ENCODE assay signal across 8 mouse cellular contexts in genomic region chrX:12086674-12087510, GRCm38 (mm10).
DNase-seq lines count a peak whose midpoint lies in the region; ATAC-seq and TF ChIP-seq lines count a peak whose summit lies in the region.

No protein-coding gene starts in this region.

- TF ChIP-seq EP300 in heart, postnatal 0 days (IDR thresholded peaks at IDR 0.05; ENCODE audit: low read depth): no peak

- H3K4me2 ChIP-seq in heart, postnatal 0 days (ENCODE audit: low read depth, low read length): peak overlapping the region; percentile 87
- H3K4me2 ChIP-seq in midbrain, embryonic 12.5 days (replicated peaks): peak overlapping the region; percentile 83

- 3% methylated on average over 54 of the region's 70 CpGs for WGBS in heart, postnatal 0 days
- WGBS in midbrain, embryonic 12.5 days: 3% methylated on average over 43 of the region's 70 CpGs

- no peaks in the 10 kb centered on the region for H3K27me3 ChIP-seq in G1E (ENCODE audit: insufficient read depth, low read length)
- H3K27me3 ChIP-seq in heart, postnatal 0 days (ENCODE audit: control insufficient read depth, insufficient read depth, low read length): peaks cover 36% of the 10 kb centered on the region; the same call in 1 of the 2 replicates
- H3K27me3 ChIP-seq in midbrain, embryonic 12.5 days: peaks cover 97% of the 10 kb centered on the region

- H3K9me3 ChIP-seq in G1E (replicated peaks): no peaks in the 10 kb centered on the region
- no peaks in the 10 kb centered on the region for H3K9me3 ChIP-seq in heart, postnatal 0 days (replicated peaks; ENCODE audit: control insufficient read depth, low read length)
- H3K9me3 ChIP-seq in midbrain, embryonic 12.5 days: no peaks in the 10 kb centered on the region

- no peak for ATAC-seq in G1E (ENCODE audit: extremely low read depth, insufficient number of reproducible peaks, low FRiP score, poor library complexity, severe bottlenecking)
- no peak; the same call in 1 of the 2 replicates for ATAC-seq in heart, postnatal 0 days (ENCODE audit: insufficient read depth, low read depth)
- ATAC-seq in midbrain, embryonic 12.5 days (ENCODE audit: low FRiP score, low read depth): no peak

- H3K4me3 ChIP-seq in G1E (ENCODE audit: low read depth, low read length): peak overlapping the region; percentile 75
- H3K4me3 ChIP-seq in heart, postnatal 0 days (ENCODE audit: low read depth, low read length): peak overlapping the region; percentile 57
- H3K4me3 ChIP-seq in midbrain, embryonic 12.5 days: peak overlapping the region; percentile 49

- peak overlapping the region; percentile 97 for H3K27ac ChIP-seq in heart, postnatal 0 days (ENCODE audit: low read depth)
- H3K27ac ChIP-seq in midbrain, embryonic 12.5 days (replicated peaks): peak overlapping the region; percentile 94

- H3K36me3 ChIP-seq in G1E (replicated peaks): no peaks in the 10 kb centered on the region
- H3K36me3 ChIP-seq in heart, postnatal 0 days (replicated peaks; ENCODE audit: control insufficient read depth, insufficient read depth, low read length): no peaks in the 10 kb centered on the region
- no peaks in the 10 kb centered on the region for H3K36me3 ChIP-seq in midbrain, embryonic 12.5 days

- peaks cover 48% of the 10 kb centered on the region for H3K4me1 ChIP-seq in G1E (ENCODE audit: insufficient read depth, low read depth, low read length)
- 0 out of 2 replicates have a peak, but pooled peaks cover 14% of the 10 kb centered on the region for H3K4me1 ChIP-seq in heart, postnatal 0 days (ENCODE audit: control insufficient read depth, insufficient read depth)
- peaks cover 50% of the 10 kb centered on the region for H3K4me1 ChIP-seq in midbrain, embryonic 12.5 days

- DNase-seq in heart, adult 11 months: peak; percentile 95
- no peak for DNase-seq in heart, adult 8-10 months (ENCODE audit: low spot score)
- no peak for DNase-seq in G1E (ENCODE audit: low spot score)
- peak; percentile 42 for DNase-seq in embryo, embryonic 9.5 days (ENCODE audit: extremely low spot score)
- DNase-seq in heart, postnatal 0 days (ENCODE audit: low spot score): no peak
- DNase-seq in kidney, postnatal 4 days: peak; percentile 41 to 67
- DNase-seq in testis, postnatal 14 days (ENCODE audit: low spot score): peak; percentile 9

- TF ChIP-seq CTCF in G1E (IDR thresholded peaks at IDR 0.05; ENCODE audit: low read depth, low read length): no peak
- TF ChIP-seq CTCF in heart, postnatal 0 days (IDR thresholded peaks at IDR 0.05; ENCODE audit: low read depth): no peak

- peak overlapping the region; percentile 75 for H3K9ac ChIP-seq in heart, postnatal 0 days (replicated peaks; ENCODE audit: low read depth, low read length)
- peak overlapping the region; percentile 66 for H3K9ac ChIP-seq in midbrain, embryonic 12.5 days (replicated peaks)

Comparison
In these comparisons a context has a peak if more than half of its experiments do, and no peak if none do; other contexts are left out.
1. DNase-seq: peak in heart, adult 11 months (single experiment), embryo, embryonic 9.5 days (single experiment), kidney, postnatal 4 days (2 of 2) and testis, postnatal 14 days (single experiment); none in heart, adult 8-10 months (single experiment), G1E (single experiment) and heart, postnatal 0 days (single experiment).
2. Peak in every context shown above with its lines, with median percentiles within 50 percentile points of each other: H3K4me3 ChIP-seq.